Mouse (Mus musculus): ENCODE results near the gene Birc2.

Birc2 gene

DNA sequence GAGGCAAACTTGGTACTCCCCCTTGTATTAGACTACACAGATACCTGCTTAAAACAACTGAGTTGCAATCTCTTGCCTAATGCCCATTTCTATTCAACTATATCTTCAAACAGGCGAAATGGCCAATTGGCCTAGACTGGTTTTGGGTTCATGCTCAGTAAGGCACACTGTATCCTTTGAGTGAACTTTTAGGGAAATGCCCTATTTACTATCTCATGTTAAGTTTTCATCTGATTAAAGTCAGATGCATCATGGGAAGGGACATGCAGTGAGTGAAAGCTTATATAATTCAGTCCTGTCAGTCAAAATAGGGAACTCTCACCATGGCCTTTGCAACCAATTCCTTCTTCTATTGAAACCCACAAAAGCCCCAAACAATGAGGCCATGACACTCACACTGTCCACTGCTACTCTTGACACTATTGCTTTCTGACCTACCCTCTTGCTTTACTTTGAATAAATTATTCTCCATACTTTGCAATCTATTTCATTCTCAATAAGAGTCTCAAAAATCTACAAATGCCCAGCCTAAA lies 9.9 kb upstream of the Birc2 start:
- no peak for ATAC-seq (ENCODE audit: low TSS enrichment)

DNA sequence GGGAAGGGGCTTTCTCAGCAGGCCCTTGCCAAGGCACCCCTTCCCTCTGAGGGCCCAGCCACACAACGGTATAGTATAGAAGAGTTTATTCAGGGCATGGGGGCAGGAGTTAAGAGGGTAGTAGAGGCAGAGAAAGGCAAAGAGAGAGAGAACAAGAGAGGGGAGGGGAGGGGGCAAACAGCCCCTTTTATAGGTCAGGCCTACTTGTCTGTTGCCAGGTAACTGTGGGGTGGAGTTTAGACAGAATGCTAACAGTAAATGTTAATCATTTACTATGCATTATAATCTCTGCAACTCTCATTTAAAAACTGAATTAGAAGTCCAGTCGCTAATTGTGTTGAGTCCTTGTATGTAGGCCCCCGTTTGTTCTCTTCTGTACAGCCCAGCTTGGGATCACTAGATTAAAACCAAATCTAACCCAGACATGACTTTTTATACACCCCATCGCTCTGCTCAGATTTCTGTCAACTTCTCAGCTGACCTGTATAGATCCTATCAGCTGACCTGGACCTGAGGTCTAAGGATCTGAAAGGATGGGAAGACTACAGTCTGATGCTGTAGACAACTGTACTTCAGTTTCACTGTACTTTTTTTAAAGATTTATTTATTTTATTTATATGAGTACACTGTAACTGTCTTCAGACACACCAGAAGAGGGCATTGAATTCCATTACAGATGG lies 8.5 kb upstream of the Birc2 start:
- ATAC-seq (ENCODE audit: low TSS enrichment), result no peak

DNA sequence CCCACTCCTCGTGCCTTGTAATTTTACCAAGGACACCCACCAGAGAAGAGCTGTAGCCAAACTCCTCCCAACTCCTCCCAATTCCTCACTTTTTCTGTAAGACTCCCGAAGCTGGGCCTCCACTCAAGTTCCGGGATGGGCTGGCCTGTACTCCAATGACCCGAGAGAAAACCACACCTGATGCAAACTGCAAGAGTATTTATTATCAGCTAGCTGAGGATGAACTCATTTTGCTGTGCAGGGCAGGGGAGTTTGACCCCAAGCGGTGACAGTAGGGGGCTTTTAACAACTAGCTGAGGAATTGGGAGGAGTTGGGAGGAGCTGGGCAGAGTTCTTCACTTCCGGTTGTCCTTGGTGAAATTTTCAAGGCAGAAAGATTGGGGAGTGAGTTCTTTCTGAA lies 4.4 kb upstream of the Birc2 start:
- ATAC-seq (ENCODE audit: low TSS enrichment), result no peak

DNA sequence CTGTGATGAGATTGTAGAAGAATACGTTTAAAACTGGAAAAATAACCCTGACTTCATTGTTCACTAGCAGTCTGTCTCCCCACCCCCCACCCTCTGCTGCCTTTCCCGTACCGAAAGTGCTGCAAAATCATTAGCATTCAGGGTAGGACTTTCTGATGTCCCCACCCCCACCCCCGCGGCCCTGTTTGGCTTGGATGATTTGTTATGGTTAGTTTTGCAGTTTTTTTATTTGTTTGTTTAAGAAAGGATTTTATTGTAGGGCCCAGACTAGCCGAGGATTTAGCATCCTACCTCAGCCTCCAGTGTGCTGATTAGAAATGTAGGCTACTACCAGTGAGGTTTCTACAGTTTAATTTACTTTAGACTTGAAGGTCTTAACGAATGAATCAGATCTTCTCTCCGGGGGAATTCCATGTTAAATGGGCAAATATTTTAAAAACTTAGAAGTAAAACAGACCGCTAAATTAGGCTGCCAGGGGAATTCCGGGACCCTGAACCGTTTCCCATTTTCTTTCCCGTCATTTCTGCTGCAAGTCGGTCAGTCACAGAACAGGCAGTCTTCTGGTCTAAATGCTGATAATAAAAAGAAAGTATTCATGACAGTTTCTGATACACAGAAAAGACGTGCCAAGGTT lies 1.1 kb upstream of the Birc2 start:
- peak; percentile 17; the same call in 1 of the 2 replicates for ATAC-seq (ENCODE audit: low TSS enrichment)

DNA sequence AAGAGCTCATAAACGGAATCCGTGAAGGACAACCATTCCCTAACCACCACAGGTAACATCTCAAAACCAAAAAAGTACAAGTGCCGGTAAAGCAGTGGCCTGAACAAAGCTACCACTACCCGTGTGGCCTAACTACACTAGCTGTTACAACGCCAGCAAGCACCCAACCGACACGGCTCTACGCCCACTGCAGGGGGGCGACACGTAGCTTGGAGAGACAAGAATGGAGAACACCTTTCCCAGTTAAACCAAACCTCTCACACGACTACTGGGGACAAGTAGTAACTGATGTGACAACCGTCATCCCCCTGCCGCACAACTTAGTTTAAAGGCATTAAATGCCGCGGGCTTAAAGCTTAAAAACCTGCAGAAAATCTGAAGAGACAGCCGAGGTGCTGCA lies 533 bp downstream of the Birc2 start:
- ATAC-seq (ENCODE audit: low TSS enrichment), result peak; percentile 42

DNA sequence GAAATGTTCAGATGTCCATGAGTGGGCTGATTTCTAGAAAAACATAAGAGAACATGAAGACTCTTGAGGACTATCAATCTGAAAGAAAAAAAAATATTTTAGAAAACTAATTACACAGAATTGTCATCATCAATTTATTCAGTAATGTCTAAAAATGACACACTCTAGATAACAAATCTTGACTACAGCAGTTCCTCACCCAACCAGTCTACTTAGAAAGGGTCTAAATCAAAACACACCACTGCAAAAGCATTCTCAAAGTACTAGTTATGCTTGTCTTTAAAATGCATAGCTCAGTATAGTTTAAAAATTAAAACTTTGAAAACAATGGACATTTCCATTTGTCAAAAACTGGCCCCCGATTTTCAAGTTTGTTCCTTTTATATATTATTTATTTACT lies 1.6 kb downstream of the Birc2 start:
- no peak for ATAC-seq (ENCODE audit: low TSS enrichment)

DNA sequence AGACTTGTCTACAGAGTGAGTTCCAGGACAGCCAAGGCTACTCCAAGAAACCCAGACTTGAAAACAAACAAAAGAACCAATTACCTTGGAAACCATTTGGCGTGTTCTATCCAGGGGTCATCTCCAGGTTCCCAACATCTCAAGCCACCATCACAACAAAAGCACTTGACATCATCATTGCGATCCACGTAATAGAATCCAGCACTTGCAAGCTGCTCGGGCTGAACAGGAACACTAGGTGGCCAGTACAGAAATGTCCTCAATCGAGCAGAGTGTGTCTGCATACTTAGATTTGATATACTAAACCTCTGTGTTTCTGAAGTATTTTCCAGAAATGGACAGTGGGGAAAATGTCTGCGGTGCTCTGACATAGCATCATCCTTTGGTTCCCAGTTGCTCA lies 3.4 kb downstream of the Birc2 start:
- no peak for ATAC-seq (ENCODE audit: low TSS enrichment)

DNA sequence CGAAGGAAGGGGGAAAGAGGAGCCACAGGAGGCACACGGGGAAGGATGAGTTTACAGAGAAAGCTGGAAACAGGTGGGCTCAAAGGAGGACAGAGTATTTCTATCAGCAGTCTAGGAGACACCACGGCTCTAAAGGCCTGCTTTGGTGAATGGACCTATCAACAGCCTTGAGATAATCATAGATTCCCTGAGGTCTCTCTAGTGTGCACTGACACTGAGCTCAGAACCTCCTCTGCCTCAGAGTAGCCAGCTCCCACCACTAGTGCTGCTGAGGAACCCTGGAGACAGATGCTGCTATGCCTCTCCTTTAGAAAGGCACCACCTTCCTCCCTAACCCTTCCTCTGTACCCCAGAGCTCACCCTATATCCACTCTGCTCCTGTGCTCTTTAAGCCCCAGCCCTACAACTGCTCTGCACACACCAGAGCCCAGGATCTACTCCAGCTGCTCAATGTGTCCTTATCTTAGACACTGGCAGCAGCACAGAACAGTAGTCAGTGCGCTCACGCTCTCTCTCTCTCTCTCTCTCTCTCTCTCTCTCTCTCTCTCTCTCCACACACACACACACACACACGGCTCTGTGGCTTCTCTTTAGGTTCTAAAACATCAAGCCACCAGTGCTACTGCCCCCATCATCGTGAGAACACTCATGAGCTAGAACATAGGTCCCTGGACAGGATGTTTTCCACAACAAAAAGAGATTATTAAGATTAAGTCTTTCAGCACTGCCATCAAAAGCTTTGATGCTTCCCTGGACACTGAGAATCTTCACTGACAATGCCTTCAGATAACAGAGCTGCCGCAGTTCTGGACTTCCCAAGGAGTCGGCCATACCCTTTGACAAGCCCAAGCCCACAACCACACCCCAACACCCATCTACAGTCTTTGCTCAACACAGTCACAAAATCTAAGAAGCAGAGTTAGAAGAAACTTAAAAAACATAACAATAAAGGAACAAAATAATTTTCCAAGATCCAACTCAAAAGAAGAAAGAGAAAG lies 7.0 kb downstream of the Birc2 start:
- ATAC-seq (ENCODE audit: low TSS enrichment), result peak; percentile 64

DNA sequence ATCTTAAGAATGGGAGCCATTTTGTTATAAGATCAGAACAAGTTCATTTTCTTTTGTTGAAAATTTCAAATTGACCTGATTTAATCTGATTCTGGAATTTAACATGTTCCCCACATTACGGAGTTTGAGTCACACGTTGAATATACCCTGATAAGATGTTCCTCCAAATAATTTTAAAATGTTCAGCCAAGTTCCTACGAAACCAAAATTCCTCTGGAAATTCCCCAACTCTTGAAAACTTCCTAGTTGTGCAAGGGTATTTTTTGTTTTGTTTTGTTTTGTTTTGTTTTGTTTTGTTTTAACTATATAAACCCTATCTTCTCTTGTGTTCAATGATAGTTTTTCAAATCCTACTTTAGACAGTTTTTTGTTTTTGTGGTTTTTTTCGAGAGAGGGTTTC lies 8.2 kb downstream of the Birc2 start:
- ATAC-seq (ENCODE audit: low TSS enrichment), result no peak

DNA sequence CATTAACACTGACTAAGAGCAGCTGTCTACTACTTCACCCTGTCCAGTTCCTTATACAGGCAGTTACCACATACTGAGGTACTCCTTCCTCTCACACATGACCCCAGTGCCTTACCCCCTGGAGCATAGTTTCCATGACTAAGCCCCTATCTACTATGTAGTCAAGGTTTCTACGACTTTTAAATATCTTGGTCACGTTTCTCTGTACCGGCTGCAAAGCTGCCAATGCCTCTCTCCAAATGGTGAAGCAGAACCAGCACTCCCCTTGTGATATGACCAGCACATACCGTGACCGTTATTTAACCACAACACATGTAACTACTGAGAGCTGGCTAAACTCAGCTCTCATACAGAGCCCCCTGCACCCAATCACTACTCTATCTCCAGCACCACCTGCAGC lies 11.9 kb downstream of the Birc2 start:
- no peak for ATAC-seq (ENCODE audit: low TSS enrichment)

DNA sequence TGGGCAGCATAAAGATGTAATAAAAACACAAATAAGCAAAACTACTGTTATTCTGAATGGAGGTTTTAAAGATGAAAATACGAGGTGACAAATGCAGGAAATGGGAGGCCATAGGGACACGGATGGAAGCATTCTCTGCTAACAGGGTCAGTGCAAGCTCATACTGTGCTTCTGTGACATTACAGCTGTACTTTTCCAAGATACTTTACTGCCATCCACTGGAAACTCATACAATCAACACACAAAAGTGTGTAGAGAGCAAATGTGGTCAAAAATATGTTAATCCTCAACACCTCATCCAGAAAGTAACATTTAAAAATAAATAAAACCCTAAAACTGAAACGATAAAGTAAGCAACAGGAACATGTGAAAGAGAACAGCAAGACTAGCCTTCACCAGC lies 14.1 kb downstream of the Birc2 start:
- ATAC-seq (ENCODE audit: low TSS enrichment), result no peak

DNA sequence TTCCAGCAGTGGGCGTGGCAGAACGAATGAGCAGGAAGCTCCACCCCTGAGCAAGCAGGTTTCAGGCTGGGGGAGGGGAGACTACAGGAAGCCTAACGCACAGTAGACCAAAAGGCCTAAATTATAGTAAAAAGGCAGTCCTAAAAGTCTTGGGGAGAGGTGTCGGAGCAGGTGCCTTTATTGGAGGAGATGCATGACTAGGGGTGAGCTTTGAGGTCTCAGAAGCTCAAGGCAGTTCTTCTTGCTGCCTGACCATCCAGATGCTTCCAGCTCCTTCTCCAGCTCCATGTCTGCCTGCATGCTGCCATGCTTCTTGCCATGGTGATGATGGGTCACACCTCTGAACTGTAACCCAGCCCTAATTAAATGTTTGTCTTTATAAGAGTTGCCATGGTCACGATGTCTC lies 31.8 kb downstream of the Birc2 start:
- ATAC-seq (ENCODE audit: low TSS enrichment), result no peak

DNA sequence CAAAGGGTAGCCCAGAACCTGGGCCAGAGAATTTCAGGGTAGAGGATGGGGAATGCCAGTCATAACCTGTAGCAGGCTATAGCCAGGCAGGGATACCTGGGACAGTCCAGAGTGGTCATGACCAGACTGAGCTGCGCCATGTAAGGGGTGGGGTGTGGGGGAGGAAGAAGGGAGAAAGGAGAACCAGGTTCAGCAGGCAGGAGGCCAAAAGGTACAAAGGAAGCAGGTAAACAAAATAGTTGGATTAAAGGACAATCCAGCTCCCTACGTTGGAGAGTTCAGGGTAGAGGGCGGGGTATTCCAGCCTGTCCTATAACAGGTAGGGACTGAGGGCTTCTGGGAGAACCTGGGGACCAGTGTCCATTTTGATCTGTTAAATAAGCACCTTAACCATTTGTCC lies 38.3 kb downstream of the Birc2 start:
- ATAC-seq (ENCODE audit: low TSS enrichment), result no peak

DNA sequence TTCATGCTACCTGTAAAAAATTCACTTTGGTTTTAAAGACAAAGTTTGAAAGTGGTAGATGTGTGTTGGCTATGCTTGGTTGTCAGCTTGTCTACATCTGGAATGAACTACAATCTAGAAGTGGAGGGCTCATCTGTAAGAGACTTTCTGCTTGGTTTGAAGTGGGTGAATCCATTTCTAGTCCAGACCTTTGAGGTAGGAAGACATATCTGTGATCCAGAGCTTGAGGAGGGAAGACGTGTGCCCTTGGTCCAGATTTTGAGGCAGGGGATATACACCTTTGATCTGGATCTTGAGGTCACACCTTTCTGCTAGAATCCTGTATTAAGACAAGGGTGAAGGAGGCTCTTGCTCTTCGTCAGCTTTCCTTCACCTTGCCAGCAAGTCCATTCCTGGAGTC lies 39.3 kb downstream of the Birc2 start:
- ATAC-seq (ENCODE audit: low TSS enrichment), result no peak

DNA sequence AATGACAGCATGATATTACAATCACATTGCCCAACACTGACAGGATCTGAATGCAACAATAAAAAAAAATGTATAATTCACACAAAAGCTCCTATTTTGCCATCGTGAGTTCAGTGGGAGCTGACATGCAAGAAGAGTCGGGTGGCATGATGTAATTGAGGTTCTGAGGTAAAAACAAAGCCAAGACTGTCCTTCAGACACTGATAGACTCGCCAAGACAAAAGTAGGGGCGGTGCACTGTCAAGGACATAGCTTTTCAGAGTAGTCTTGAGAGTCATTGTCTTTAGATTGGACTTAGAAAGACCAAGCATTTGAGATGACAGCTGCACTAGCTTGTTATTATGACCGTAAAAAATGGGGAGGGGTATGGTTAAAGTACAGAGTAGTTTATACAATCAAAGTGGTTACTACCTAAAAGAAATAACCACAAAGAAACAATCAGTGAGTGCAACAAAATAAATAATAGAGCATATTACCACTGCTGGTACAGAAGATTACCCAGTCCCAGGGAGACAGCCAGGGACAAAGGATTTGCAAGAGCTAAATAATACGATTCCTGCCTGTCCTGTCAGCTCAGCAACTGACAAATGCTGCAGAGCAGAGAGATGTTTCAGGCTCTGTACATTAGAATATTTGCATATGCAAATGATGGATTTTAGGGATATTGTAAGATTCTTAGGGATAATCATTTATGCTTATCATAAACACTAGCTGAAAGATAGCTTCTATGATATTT lies 40.6 kb downstream of the Birc2 start:
- ATAC-seq (ENCODE audit: low TSS enrichment), result no peak

DNA sequence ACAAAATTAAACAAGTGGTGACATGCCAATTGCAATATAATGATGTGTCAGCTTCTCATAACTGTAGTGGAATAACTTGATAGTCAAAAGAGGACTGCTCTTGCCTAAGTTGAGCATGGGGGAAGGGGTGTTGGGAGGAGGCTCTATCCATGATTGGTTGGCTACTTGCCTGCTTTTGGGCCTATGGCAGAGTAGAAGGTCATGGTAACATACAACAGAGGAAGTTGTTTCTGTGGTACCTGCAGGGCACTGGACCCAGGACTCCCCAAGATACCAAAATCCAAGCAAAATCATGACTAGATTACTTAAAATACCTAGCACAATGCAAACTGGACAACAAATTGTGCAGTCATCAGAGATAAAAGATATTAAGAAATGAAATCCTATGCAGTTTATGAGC lies 41.3 kb downstream of the Birc2 start:
- ATAC-seq (ENCODE audit: low TSS enrichment), result no peak

DNA sequence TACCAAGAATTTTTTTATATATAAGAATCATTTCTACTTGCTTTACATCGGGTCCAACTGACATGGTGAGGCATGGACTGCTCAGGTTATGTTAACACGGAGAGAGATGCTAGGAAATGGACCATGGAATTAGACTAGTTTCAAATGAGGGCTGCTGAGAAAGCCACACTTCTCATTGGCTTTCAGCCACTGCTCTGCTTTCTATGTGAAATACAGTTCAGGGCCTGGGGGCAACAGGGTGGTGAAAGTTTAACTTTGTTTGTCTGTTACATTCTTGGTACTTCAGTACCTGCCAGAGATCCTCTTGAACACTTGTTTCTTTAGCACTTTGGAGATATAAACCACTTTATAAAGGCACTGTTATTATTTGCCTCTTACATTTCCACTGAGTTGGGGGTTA lies 43.3 kb downstream of the Birc2 start:
- no peak for ATAC-seq (ENCODE audit: low TSS enrichment)

DNA sequence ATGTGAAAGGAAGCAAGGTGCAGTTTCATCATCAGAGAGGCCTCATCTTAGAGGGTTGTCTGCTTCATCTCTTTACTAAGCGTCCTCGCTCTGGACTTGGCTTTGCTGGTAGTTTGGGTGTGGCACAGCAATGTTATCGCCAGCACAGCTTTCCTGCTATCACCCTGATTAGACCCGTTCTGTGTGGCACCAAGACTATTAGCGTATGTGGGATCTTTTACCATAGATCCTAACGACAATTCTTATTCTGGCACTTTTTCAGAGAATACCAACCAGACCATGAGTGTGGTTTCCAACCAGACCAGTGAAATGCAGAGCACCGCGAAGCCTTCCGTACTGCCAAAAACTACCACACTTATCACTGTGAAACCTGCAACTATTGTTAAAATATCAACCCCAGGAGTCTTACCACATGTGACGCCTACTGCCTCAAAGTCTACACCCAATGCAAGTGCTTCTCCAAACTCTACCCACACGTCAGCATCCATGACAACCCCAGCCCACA lies 46.2 kb downstream of the Birc2 start:
- ATAC-seq (ENCODE audit: low TSS enrichment), result no peak

DNA sequence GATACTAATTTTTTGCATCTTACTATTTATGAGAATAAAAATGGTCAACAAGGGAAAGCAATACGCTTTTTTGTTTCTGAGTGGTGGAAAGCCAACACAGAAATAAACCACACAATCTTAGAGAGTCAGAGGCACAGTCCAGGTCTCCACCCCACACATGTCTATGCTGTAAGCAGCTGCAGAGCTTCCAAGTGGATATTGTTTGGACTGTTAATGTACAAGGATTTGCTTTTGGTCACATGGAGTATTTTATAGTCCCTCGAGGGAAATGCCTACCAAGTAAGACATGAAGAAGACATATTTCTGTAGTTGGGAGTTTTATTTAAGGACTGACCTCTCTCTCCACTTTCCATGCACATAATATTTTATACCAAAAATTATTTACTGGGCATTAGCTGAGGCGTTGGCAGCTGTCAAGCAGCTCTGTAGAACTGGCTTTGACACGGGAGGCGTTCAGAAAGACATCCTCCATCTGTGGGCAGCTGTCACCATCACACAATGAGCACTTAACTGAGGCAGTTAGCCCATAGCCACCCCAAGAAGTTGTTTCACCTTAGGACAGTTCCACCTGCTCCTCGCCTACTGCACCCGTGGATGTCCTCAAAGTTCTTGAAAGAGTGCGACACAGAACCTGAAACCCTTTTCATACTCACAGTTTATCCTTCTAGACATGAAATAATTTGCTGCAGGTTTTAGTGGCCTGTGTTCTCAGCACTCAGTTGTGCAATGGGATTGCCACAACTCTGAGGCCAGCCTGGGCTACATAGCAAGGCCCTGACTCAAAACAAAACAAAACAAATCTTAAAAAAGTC lies 46.9 kb downstream of the Birc2 start:
- no peak for ATAC-seq (ENCODE audit: low TSS enrichment)

DNA sequence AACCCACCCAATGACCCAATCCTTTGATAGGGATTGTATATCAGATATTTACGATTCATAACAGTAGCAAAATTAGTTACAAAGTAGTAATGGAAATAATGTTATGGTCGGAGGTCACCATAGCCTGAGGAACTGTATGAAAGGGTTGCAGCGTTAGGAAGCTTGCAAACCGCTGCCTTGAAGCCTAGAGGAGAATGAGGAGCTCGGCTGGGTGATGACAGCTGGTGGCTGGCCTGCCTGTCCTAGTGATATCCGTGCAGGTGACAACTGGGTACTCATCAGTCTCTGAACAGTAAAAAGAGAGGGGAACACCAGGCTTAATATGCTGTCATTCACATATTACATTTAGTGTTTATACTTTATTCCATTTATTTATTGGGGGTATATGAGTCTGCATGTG lies 48.5 kb downstream of the Birc2 start:
- ATAC-seq (ENCODE audit: low TSS enrichment), result no peak

DNA sequence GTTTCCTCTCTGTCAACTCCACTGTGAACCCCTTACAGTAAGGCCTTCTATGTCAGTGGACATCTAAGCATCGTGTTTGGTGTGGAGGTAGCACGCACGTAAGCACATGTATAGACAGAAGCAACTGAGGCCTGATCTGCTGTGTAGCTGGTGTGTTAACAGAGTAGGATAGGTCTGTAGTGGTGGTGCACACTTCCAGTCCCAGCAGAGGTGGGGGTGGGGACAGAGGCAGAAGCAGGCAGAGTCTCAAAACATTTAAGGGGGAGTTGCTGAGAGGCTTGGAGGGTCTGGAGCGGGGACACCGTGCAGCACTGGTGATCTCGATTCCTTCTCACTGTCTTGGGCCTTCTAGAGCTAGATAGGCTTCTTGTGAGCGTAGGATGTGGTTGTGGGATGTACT lies 50.8 kb downstream of the Birc2 start:
- ATAC-seq (ENCODE audit: low TSS enrichment), result no peak

Data from frontal cortex, adult (tissue).